Mouse (Mus musculus) inflammation-experienced regulatory T-cells, adult 6 months (primary cell): ENCODE data around the gene Hbb-bt. TPM values are rescaled to one million over a fixed set of nuclear protein-coding genes. Genes with fewer than 3 reads are reported as not detected.
"Not testable (repeated sequence)": the region's sequence is repeated elsewhere in the genome, so short reads cannot be mapped to it uniquely, and the experiment has no call there.

Experiments
- ATAC-seq: one replicate; pipeline ENCODE4 v1.8.0; 2017
- polyA plus RNA-seq, 3 experiments: library from polyadenylated mRNA; unstranded; fragments of 100-300 nt; shearing (Covaris generic); gene quantifications; one replicate each; pipeline ENCODE4 v1.2.1; 2017

The Hbb-bt gene
- polyA plus RNA-seq, 3 experiments from 2014 or later, result 2.9 to 8.6 (median 3.0) TPM

GRCm38 (mm10) chr7:103808120-103808519 is 5.7 kb downstream of the Hbb-bt start:
- not testable (repeated sequence) for ATAC-seq

GRCm38 (mm10) chr7:103806856-103807255 is 6.9 kb downstream of the Hbb-bt start:
- no peak for ATAC-seq

- no peak for ATAC-seq
These were observed 21.0 kb downstream of the Hbb-bt start for GRCm38 (mm10) chr7:103792669-103793388.

- ATAC-seq, result no peak
These were observed 22.1 kb downstream of the Hbb-bt start, which contains the start of gene Olfr67 for GRCm38 (mm10) chr7:103791721-103792120. Gene Olfr67, minus strand, starts transcription at chr7:103791821.

- ATAC-seq, result no peak
These were observed 34.2 kb downstream of the Hbb-bt start, which contains the start of gene Olfr68 for GRCm38 (mm10) chr7:103779598-103779997. Gene Olfr68, minus strand, starts transcription at chr7:103779698.

- not testable (repeated sequence) for ATAC-seq
These were observed 36.1 kb downstream of the Hbb-bt start for GRCm38 (mm10) chr7:103777652-103778051.

- no peak for ATAC-seq
These were observed 42.3 kb downstream of the Hbb-bt start, which contains the start of gene Olfr69 for GRCm38 (mm10) chr7:103771494-103771893. Gene Olfr69, minus strand, starts transcription at chr7:103771594.

GRCm38 (mm10) chr7:103767687-103768086 is 46.1 kb downstream of the Hbb-bt start:
- ATAC-seq, result not testable (repeated sequence)

Other genes with a start within 250 kb of the Hbb-bt start
- gene Olfr616, start 244.9 kb downstream of the Hbb-bt start, polyA plus RNA-seq, result not detected
- not detected for gene Olfr617, start 240.9 kb downstream of the Hbb-bt start, polyA plus RNA-seq
- not detected for gene Olfr618, start 223.9 kb downstream of the Hbb-bt start, polyA plus RNA-seq
- not detected for gene Olfr619, start 213.4 kb downstream of the Hbb-bt start, polyA plus RNA-seq
- gene Olfr620, start 201.5 kb downstream of the Hbb-bt start, polyA plus RNA-seq, result under 1 TPM in 2 of 3 experiments, not detected in 1; 0.18 to 0.95 TPM
- gene Olfr622, start 171.3 kb downstream of the Hbb-bt start, polyA plus RNA-seq, result not detected
- not detected for gene Olfr623, start 150.3 kb downstream of the Hbb-bt start, polyA plus RNA-seq
- not detected for gene Olfr624, start 142.8 kb downstream of the Hbb-bt start, polyA plus RNA-seq
- not detected for gene Olfr625-ps1, start 131.3 kb downstream of the Hbb-bt start, polyA plus RNA-seq
- not detected for gene Olfr243, start 99.3 kb downstream of the Hbb-bt start, polyA plus RNA-seq
- not detected for gene Olfr628, start 83.6 kb downstream of the Hbb-bt start, polyA plus RNA-seq
- gene Olfr629, start 69.1 kb downstream of the Hbb-bt start, polyA plus RNA-seq, result not detected
- not detected for gene Olfr630, start 56.7 kb downstream of the Hbb-bt start, polyA plus RNA-seq
- gene Olfr69, start 42.4 kb downstream of the Hbb-bt start, polyA plus RNA-seq, result under 1 TPM in 1 of 3 experiments, not detected in 2; 0.12 TPM
- not detected for gene Olfr68, start 34.3 kb downstream of the Hbb-bt start, polyA plus RNA-seq
- not detected for gene Olfr67, start 22.2 kb downstream of the Hbb-bt start, polyA plus RNA-seq
- gene Hbb-bs, start 14.1 kb upstream of the Hbb-bt start, polyA plus RNA-seq, result 10 to 100 TPM in 2 of 3 experiments, 1 to 10 TPM in 1; 9.8 to 22.5 (median 18.1) TPM
- not detected for gene Hbb-bh2, start 26.5 kb upstream of the Hbb-bt start, polyA plus RNA-seq
- not detected for gene Hbb-bh1, start 29.2 kb upstream of the Hbb-bt start, polyA plus RNA-seq
- gene Hbb-y, start 39.2 kb upstream of the Hbb-bt start, polyA plus RNA-seq, result not detected
- not detected for gene Olfr66, start 72.3 kb upstream of the Hbb-bt start, polyA plus RNA-seq
- gene Olfr64, start 80.5 kb upstream of the Hbb-bt start, polyA plus RNA-seq, result not detected
- not detected for gene Olfr65, start 89.5 kb upstream of the Hbb-bt start, polyA plus RNA-seq
- gene Olfr631, start 114.8 kb upstream of the Hbb-bt start, polyA plus RNA-seq, result not detected
- gene Olfr632, start 120.4 kb upstream of the Hbb-bt start, polyA plus RNA-seq, result not detected
- gene Olfr633, start 130.4 kb upstream of the Hbb-bt start, polyA plus RNA-seq, result not detected
- under 1 TPM in 1 of 3 experiments, not detected in 2; 0.07 TPM for gene Olfr635, start 157.2 kb upstream of the Hbb-bt start, polyA plus RNA-seq
- not detected for gene Olfr638, start 184.8 kb upstream of the Hbb-bt start, polyA plus RNA-seq
- gene Olfr639, start 203.3 kb upstream of the Hbb-bt start, polyA plus RNA-seq, result not detected
- gene Olfr640, start 211.6 kb upstream of the Hbb-bt start, polyA plus RNA-seq, result not detected
- gene Olfr641, start 221.4 kb upstream of the Hbb-bt start, polyA plus RNA-seq, result not detected
- not detected for gene Olfr642, start 238.7 kb upstream of the Hbb-bt start, polyA plus RNA-seq
- gene 4930516K23Rik, start 247.4 kb upstream of the Hbb-bt start, polyA plus RNA-seq, result not detected